Mouse (Mus musculus): ENCODE data around the gene Cd300ld5. TPM values are rescaled to one million over a fixed set of nuclear protein-coding genes. Genes with fewer than 3 reads are reported as not detected.
"Not testable (repeated sequence)": the region's sequence is repeated elsewhere in the genome, so short reads cannot be mapped to it uniquely, and the experiment has no call there.

Cd300ld5 gene
- polyA plus RNA-seq, 1 experiment = not detected

DNA sequence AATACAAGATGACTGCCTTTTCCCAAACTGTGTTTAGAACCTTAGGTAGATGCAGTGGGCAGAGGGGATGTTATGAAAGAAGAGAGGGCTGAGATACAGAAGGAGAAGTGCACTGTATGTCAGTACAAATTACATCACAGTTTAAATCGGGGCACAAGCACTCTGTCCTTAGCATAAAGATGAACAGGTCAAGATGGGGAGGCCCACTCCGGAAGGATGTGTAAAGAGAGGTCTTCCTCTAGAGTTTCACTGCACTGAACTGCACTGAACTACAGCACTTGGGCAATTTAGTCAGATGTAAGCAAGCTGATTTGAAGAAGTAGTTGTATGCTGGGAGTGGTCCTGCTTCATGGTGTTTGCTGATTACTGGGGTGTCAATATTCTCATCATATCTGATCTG, 22.2 kb upstream of the Cd300ld5 start:
- TF ChIP-seq GATA1 (IDR thresholded peaks at IDR 0.05; ENCODE audit: low read length) = no peak

DNA sequence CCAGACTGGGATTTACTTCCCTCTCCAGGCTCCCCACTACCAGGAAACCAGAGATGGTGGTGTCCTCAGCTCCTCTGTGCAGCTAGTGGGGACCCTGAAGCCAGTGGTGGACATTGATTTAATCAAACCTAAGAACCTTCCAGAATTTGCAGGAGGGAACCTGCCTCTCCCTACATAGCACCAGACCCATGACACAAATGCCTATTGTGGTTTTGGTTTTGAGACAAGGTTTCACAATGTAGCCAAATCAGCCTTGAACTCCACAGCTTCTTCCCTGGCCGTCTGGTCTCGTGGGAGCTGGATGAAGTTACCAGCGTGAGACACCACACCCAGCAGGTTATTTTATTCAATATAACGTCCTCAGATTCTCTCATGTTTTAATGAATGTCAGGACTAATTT, 21.1 kb upstream of the Cd300ld5 start:
- no peak for TF ChIP-seq GATA1 (IDR thresholded peaks at IDR 0.05; ENCODE audit: low read length)

- TF ChIP-seq GATA1 (IDR thresholded peaks at IDR 0.05; ENCODE audit: low read length) = no peak
Measured at GRCm38 (mm10) chr11:115054537-115054936, 17.0 kb upstream of the Cd300ld5 start.

DNA sequence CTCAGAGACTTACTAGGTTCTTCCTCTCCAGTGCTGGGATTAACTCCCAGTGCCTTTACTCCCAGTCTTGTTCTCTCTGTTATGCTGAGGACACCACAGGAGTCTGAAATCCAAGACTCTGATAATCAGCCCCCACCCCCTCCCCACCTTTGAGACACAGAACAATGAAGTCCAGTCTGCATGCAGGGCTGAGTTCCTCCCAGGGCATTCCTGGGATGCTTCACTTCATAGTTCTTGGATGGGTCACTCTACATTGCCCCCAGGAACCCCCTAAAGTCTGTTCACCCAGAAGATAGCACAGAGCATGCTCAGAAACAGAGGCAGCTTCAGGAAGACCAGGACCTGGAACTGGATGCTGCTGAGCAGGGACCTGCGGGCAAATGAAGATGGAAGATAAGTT, 15.4 kb upstream of the Cd300ld5 start:
- no peak for TF ChIP-seq GATA1 (IDR thresholded peaks at IDR 0.05; ENCODE audit: low read length)

DNA sequence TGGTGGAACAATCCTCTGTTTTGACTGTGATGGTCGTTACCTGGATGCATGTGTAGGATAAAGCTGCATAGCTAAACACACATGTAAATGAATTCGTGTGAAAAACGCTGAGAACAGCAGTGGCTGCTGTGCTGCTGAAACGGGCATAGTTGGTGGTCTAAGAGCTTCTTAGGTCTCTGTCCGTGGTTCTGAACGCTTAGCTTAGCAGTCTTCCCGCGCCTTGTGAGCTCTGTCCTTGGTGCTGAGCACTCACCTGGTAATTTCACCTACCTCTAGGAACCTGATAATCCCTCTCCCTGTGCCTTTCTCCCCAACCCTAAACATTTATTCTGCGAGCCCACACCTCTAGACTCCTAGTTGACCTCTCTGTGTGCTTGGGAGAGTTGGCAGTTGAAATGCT, 14.6 kb upstream of the Cd300ld5 start:
- TF ChIP-seq GATA1 (IDR thresholded peaks at IDR 0.05; ENCODE audit: low read length) = peak; percentile 8

DNA sequence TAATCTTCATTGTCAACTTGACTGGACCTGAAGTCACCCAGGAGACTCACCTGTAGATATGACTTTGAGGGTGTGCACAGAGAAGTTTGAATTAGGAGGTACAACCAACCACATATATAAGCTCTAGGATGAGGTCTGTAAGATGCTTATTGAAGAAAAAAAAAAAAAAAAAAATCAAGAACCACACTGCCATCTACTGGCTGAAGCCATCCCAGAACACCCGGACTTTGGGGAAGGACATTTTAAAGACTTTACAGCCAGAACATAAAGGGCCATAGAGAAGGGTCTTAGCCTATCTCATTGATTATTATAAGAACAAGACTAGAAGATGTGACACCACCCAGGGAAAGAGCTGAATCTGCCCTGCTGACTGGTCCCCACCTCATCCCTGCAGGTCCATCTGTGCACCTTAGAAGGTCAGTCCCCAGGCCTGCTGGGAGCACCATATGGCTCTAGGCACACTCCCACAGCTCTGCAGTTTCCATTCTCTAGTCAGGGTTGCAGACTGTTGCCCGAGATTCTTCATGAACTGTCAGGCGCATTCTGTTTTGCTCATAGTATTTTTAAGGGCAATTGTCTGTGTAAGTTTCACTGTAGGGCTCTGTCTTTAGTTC, 11.8 kb upstream of the Cd300ld5 start:
- no peak for TF ChIP-seq GATA1 (IDR thresholded peaks at IDR 0.05; ENCODE audit: low read length)

DNA sequence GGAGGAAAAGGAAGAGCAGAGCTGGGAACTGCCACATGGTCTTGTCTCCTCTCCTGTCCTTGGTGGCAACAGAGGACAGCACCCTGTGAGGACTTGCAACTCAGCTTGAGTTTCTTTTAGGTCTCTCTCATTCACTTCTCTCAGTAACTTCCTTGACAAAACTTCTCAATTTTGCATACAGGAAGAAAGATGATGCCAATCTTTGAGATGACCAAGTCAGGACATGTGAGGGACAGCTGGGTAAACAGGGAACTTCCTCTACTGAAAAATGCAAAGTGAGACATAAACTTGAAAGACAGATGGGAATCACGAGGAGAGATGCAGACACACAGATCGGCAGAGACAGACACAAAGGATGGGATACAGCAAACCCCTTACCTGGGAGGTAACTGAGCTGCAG, 10.7 kb upstream of the Cd300ld5 start, which contains the start of gene Cd300ld3:
Cd300ld3 (minus strand) TSS at position 151 of the 400 bp plus-strand sequence.
- TF ChIP-seq GATA1 (IDR thresholded peaks at IDR 0.05; ENCODE audit: low read length) = no peak

DNA sequence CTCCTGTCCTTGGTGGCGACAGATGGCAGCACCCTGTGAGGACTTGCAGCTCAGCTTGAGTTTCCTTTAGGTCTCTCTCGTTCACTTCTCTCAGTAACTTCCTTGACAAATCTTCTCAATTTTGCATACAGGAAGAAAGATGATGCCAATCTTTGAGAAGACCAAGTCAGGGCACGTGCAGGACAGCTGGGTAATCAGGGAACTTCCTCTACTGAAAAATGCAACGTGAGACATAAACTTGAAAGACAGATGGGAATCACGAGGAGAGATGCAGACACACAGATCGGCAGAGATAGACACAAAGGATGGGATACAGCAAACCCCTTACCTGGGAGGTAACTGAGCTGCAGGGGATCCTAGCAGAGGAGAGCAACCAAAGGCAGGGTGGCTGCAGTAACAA, 10.7 kb downstream of the Cd300ld5 start, which contains the start of gene Cd300ld4:
Cd300ld4 (minus strand) TSS at position 101 of the 400 bp plus-strand sequence.
- TF ChIP-seq GATA1 (IDR thresholded peaks at IDR 0.05; ENCODE audit: low read length) = not testable (repeated sequence)

GRCm38 (mm10) chr11:115016093-115016492, 21.5 kb downstream of the Cd300ld5 start, which contains the start of gene Cd300ld2:
Gene Cd300ld2 (minus strand): TSS chr11:115016193.
- not testable (repeated sequence) for TF ChIP-seq GATA1 (IDR thresholded peaks at IDR 0.05; ENCODE audit: low read length)

GRCm38 (mm10) chr11:115004070-115004469, 33.5 kb downstream of the Cd300ld5 start:
- TF ChIP-seq GATA1 (IDR thresholded peaks at IDR 0.05; ENCODE audit: low read length) = no peak

- TF ChIP-seq GATA1 (IDR thresholded peaks at IDR 0.05; ENCODE audit: low read length) = no peak
Measured at GRCm38 (mm10) chr11:115001474-115002040, 36.0 kb downstream of the Cd300ld5 start, which contains the start of gene Cd300c2. Gene Cd300c2 (minus strand): TSS chr11:115001880.

- TF ChIP-seq GATA1 (IDR thresholded peaks at IDR 0.05; ENCODE audit: low read length) = no peak
Measured at GRCm38 (mm10) chr11:114989793-114990192, 47.8 kb downstream of the Cd300ld5 start, which contains the start of gene Cd300ld. Gene Cd300ld (minus strand): TSS chr11:114989922.

GRCm38 (mm10) chr11:114981866-114982265, 55.7 kb downstream of the Cd300ld5 start:
- no peak for TF ChIP-seq GATA1 (IDR thresholded peaks at IDR 0.05; ENCODE audit: low read length)

Other genes starting within 250 kb of the Cd300ld5 start
- not detected in 2 replicates for gene Btbd17, start 241.8 kb downstream of the Cd300ld5 start, polyA plus RNA-seq (2012)
- gene Gpr142, start 238.8 kb downstream of the Cd300ld5 start, polyA plus RNA-seq (2012) = not detected in 2 replicates
- not detected in 2 replicates for gene Gprc5c, start 186.6 kb downstream of the Cd300ld5 start, polyA plus RNA-seq (2012)
- gene Cd300a, start 147.7 kb downstream of the Cd300ld5 start, polyA plus RNA-seq (2012) = not detected in 2 replicates
- not detected in 2 replicates for gene Cd300lb, start 103.4 kb downstream of the Cd300ld5 start, polyA plus RNA-seq (2012)
- gene Cd300c, start 68.6 kb downstream of the Cd300ld5 start, polyA plus RNA-seq (2012) = not detected in 2 replicates
- gene Cd300ld, start 47.8 kb downstream of the Cd300ld5 start, polyA plus RNA-seq (2012) = not detected in 2 replicates
- gene Cd300c2, start 35.9 kb downstream of the Cd300ld5 start, polyA plus RNA-seq (2012) = not detected in 2 replicates
- not detected in 2 replicates for gene Cd300ld2, start 21.6 kb downstream of the Cd300ld5 start, polyA plus RNA-seq (2012)
- not detected in 2 replicates for gene Cd300ld4, start 10.8 kb downstream of the Cd300ld5 start, polyA plus RNA-seq (2012)
- not detected in 2 replicates for gene Cd300ld3, start 10.6 kb upstream of the Cd300ld5 start, polyA plus RNA-seq (2012)
- gene Cd300e, start 24.4 kb upstream of the Cd300ld5 start, polyA plus RNA-seq (2012) = not detected in 2 replicates
- 1.3 and 1.4 TPM in 2 replicates for gene Rab37, start 53.7 kb upstream of the Cd300ld5 start, polyA plus RNA-seq (2012)
- not detected in 2 replicates for gene Cd300lf, start 96.2 kb upstream of the Cd300ld5 start, polyA plus RNA-seq (2012)
- 237 and 268 TPM in 2 replicates for gene Slc9a3r1, start 125.6 kb upstream of the Cd300ld5 start, polyA plus RNA-seq (2012)
- 19.0 and 20.7 TPM in 2 replicates for gene Tmem104, start 149.7 kb upstream of the Cd300ld5 start, polyA plus RNA-seq (2012)
- 33.7 and 35.0 TPM in 2 replicates for gene Nat9, start 150.1 kb upstream of the Cd300ld5 start, polyA plus RNA-seq (2012)
- not detected in 2 replicates for gene Grin2c, start 229.5 kb upstream of the Cd300ld5 start, polyA plus RNA-seq (2012)
- gene Fdxr, start 239.3 kb upstream of the Cd300ld5 start, polyA plus RNA-seq (2012) = 43.5 and 49.9 TPM in 2 replicates

Measured in G1E-ER4 (cell line).